Mouse (Mus musculus): ENCODE results near the gene Tomm20.

DNA sequence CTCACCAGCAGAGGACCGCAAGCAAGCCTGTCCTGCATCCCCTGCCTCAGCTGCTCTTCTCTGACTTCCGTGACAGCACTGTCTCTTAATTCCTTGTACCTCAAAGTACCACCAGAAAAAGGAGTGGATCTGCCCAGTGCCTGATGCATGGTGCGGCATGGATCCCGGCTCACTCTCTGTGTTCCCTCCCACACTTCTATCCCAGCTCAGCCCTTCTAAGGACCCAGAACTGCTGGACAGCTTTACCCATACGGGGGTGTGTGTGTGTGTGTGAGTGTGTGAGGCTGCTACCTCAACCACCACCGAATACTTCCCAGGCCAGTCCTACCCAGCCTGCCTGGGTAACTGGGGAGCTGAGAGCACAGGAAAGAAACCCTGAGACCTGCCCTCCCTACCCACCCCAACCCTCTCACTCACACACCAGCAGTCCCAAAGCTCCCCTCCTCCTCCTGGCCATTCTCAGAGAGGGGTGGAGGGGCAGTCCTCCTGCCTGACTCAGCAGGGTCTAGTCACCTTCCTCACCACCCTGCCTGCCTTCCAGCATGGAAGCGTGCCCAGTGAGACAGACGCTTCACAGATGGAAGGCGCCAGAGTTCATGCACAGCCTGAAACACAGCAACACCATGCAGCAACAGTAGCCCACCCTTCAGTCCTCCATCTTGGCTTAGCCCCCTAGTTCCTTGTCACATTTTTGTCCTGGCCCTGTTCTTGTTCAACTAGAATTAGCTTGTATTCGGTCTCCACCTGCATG, 16.7 kb downstream of the Tomm20 start:
- no peak for TF ChIP-seq POLR2A (IDR thresholded peaks at IDR 0.05; ENCODE audit: low read depth, low read length)
- no peak for TF ChIP-seq CTCF (IDR thresholded peaks at IDR 0.05; ENCODE audit: extremely low read depth, insufficient read length, insufficient replicate concordance, low read depth, low read length)
